Mouse (Mus musculus): ENCODE measurements around the gene Hdac4.

Hdac4 gene

DNA sequence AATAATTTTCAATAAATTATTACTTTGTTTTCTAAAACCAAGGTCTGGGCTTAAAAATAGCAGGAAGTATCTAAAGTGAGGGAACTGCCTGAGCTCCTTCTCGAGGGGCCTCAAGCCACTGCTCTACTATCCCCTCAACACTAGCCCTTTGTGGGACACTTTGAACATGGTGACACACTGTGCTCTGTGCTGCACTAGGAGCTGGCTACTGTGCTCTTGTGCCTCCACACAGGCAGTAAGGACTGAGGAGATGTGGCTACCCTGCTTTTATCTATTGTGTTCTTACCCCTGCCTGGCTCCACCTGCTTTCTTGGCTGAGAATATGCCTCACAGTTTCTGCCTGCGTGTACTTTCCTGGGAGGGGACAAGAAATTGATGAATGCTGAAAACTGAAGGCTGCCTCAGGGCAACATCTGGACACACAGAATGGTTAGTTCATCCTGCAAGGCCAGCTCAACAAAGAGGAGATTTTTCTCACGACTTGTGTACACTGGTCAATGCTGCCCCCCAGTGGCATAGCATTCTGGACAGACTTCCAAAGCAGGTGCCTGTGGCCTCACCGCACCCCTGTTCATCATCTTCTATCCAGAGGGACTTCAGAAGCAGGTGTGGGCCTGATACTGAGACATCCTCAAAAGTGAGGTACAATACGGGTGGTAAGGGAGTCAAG, 226.7 kb downstream of the Hdac4 start:
- DNase-seq (ENCODE audit: low read depth, low spot score): peak; percentile 28

DNA sequence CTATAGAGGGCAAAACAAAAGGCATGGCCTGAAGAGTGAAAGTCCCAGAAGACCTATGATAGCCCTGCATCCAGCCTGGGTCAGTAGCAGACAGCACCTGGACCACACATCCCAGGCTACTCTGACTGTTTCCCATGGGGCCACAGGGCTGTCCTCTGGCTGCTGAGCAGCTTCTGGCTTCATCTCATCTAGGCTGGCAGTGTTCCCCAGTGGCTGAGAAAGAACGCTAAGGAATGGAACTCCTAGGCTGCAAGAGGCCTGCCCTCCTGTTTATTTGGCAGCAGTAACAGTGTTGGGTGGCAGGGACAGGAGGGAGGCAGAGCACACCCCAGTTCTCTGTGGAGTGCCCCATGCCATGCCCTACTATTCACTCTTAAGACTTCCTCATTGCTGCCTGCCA, 228.5 kb downstream of the Hdac4 start:
- DNase-seq (ENCODE audit: low read depth, low spot score): no peak

DNA sequence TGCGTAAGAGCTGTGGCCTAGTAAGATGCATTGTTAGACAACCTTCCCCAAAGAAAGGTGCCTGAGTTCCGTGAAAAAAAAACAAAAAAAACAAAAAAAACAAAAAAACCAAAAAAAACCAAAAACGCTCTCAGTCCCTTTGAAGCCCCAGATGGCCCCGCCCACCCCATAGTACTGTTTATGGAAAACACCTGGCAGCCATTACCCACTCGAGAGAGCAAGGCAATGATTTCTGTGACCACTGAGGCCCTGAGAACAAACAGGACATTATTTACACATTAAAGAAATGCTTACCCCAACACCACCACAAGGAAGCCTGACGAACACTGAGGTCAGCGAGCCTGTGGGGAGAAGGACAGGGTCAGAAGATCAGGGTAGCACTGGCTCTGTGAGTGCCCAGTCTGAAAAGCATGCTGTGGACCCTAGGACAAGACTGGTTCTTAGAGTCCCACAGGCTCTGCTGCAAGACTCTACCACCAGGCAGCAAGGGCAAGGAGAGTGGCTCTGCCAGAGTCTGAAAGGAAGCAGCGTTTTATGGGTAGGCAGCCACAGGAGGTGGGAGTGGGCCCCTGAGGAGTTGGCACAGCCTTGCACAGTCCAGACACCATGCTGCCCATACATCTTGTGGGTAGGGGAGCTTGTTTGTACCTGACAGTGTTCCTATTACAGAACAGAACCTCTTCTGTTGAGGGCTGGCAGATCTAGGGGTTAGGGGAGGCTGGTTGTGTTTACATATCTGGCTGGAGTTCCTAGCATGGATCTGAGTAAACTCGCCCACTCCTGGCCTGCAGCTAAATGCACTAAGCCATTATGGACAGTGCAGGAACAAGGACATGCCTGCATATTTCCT, 230.8 kb downstream of the Hdac4 start:
- DNase-seq (ENCODE audit: low read depth, low spot score): no peak

DNA sequence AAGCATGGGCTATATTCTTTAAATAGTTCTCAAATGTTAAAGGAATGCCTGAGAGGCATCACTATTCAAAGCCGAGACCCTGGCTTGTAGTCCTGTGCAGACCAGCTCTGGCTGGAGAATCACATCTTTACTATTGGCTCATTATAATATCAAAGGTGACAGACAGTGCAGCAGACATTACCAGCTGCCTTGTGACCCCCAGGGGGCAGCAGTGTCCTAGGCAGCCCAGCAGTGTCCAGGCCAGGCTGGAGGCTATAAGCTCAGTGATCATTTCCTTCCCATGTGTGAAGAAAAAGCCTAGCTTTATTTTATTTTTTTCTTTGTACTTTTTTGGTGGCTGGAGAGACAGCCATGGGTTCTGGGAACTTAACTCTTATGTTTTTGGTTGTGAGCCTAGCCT, 233.2 kb downstream of the Hdac4 start:
- DNase-seq (ENCODE audit: low read depth, low spot score): peak; percentile 16

DNA sequence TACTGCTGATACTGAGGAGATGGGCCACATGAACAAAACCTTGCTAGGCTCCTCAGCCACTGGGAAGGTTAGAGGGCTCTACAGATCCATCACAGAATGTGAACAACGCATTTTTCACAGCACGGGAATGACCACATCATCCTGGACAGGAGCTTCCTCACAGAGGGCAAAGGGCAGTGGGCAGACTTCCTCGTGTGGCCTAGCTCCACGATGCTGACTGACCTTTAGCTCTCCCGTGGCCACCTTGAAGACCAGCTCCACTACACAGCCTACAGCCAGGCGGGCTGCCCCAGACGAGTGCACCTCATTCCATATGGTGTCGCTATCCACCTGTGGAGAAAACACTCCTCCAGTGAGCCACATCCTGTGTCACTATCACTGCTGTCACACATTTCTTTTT, 234.3 kb downstream of the Hdac4 start:
- DNase-seq (ENCODE audit: low read depth, low spot score): no peak

DNA sequence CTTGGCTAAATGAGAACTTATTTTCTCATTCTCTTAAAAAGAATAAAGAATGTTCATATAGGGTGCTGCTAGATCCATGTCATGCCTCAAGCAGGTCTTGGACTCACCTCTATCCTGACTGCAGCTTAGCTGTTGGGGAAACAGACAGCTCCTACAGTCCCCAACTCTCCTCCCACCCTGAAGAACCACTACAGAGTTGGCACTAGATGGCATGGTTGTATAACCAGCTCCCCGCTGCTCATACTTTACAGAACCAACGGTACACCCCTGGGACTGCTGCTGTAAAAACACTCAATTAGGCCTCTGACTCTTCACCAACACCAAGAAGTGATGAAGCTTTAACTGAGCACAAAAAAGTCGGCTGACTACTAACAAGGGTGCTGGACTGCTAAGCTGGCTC, 235.6 kb downstream of the Hdac4 start:
- no peak for DNase-seq (ENCODE audit: low read depth, low spot score)

DNA sequence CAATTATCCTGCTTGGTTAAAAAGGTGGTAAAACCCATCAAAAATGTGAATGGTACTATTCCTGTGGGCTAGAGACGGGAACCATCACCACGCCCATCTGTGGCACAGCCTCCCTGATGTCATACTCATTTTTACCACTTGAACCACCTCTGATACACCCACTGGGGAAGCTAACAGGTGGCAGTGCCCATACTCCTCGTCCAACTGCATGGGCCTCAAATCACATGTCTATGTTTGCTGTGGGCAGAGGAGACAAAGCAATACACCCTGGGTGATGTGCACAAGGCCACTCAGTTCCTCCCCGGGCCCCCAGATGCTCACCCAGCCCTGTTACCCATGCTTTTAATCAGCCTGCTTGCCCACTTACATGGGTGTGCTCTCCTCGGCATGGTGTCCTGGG, 236.5 kb downstream of the Hdac4 start:
- no peak for DNase-seq (ENCODE audit: low read depth, low spot score)

DNA sequence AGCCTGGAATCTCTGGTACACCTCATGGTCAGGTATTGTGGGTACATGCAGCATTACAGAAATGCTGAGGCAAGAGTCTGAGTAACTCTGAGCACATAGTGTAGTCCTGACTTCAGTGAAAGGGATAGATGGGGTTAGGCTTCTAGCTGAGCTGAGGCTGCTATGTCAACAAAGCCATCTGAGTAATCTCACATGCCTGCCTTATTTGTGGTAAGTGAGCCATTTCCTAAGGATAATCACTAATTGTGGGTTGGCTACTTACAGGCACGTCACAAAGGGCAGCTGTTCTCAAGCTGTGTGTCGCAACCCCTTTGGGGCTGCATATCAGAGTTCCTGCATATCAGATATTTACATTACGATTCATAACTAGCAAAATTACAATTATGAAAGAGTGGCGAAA, 239.3 kb downstream of the Hdac4 start:
- DNase-seq (ENCODE audit: low read depth, low spot score): no peak

DNA sequence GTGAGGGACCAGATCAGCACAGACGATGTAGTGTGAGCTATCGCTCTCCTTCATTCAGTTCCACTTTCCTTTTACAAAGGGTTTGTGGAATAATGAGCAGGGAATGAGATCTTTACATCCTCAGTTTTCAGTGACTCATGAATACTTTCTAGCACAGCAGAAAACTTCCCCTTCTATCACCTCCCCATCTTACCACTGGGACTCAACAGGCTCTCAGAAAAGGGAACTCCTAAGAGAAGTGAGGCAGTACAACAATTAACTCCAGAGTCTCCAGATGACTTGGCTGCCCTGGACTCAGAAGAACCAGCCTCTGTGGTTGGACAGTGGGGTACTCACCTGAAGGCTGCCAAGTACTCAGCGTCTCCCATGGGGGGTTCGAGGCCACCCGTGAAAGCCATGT, 240.5 kb downstream of the Hdac4 start:
- no peak for DNase-seq (ENCODE audit: low read depth, low spot score)

DNA sequence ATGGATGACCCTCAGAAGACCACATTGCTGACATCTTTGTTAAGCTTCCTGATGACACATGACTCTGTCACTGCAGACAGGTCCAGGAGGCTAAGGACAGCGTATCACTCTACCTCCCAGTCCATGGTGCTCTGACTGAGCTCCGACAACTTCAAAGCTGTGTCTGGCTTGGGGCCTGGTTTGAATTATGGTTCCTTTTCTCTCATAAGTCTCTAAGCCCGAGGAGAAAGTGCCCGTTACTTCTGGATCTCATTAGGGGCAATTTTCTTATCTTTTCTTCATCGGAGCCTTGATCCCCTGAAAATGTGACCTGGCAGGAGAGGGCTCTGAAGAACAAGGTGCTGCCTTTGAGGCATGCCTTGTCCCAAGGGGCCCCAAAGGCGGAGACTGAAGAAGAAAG, 242.6 kb downstream of the Hdac4 start:
- no peak for DNase-seq (ENCODE audit: low read depth, low spot score)

DNA sequence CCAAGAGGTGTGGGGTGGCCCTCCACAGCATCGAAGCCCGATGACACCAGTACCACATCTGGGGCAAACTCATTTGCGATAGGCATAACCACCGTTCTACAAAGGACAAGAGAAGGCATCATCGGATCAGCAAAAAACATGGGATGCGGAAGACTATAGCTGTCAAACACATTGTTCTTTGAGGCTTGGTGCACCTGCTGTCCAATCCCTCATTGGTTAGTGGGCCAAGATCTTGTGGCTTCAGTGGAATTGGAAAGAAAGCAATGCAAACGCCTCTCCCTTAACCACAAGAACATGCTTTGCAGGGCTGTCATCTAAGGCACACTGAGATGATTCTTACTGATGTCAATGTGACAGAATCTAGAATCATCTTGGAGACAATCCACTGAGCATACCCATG, 248.1 kb downstream of the Hdac4 start:
- DNase-seq (ENCODE audit: low read depth, low spot score): no peak

DNA sequence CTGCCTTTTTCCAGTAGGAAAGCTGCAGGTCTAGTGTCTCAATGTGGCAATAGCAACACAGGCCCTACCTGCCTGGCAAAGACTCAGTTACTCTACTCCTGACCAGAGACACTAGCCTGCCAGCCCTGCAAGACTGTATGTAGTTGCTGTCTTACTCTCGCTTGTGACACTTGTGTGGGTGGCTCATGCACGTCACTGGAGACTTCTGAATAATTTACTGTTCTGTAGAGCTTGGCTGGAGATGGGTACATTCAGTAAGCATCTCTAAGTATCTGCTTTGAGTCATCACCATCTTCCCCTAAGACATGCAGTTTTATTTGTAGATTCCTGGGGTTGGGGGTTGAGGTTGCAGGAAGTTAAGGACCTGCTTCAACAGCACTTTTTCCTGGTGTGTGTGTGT, 252.9 kb downstream of the Hdac4 start:
- DNase-seq (ENCODE audit: low read depth, low spot score): no peak

DNA sequence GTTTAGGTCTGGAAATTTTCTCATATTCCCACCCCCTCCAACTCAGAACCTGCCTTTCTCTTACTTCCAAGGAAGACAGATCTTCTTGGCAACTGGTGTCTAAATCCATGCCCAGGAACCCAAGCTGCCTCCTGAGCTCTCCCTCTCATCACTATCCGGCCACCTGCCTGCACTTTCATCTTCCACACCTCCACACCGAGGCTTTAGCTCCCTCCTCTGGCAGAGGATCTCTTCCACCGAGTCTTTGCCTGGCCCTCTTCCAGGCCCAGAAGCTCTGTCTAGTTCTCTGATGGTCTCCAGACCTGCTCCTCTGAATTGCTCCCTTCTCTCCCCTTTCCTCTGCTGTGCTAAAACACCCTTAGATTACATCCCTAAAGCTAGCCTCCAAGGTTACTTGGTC, 253.5 kb downstream of the Hdac4 start:
- DNase-seq (ENCODE audit: low read depth, low spot score): no peak

DNA sequence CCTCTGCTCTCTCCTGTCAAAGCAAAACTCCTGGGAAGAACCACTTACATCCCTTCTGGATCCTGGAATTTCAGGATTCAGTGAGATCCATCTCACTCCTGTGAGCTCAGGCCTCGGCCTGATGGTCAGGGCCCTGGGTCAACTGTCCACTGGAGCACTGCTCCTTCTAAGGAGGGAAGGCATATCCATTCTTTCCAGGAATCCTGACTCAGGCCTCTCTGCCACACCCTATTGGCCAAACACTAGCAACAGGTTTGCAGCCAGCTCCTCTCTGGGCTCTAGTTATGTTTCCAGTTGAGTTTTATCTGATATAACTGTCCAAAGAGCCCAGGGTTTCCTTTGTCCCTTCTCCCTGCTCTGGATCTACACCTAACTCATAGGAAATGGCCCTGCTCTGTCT, 254.4 kb downstream of the Hdac4 start:
- DNase-seq (ENCODE audit: low read depth, low spot score): no peak

DNA sequence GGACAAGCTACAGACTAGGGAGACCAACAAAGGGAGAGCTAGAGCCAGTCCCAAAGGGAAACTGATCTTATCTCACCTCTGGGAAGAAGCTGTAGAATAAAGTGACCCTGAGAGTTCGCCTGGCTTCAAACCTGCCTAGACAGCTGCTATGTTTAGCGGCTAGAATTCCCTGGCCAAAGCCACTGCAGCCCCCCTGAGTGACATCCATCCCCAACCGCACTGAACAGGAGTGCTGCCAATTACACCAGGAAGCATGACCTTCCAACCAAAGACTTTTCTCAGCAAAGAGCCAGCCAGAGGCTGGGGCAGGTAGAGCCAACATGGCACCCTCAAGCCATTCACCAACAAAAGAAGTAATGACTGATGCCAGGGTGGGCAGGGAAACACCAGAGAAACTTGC, 260.3 kb downstream of the Hdac4 start:
- no peak for DNase-seq (ENCODE audit: low read depth, low spot score)

DNA sequence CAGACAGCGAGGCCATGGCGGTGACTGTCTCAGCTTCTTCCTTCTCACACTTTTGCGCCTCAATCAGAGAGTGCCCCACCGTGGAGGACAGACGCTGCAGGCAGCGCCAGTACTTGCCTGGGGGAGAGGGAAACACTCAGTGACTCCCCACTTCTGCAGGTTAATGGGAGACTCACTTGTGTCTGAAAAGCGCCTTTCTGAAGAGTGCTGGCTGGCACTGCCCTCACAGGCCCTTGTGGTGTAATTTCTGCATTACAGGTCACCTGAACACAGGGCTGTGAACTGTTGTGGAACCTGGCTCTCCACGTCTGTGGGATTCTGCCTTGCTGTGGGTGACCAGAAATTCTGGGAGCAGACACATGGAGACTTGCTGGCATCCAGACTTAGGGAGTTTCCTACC, 261.8 kb downstream of the Hdac4 start:
- no peak for DNase-seq (ENCODE audit: low read depth, low spot score)

DNA sequence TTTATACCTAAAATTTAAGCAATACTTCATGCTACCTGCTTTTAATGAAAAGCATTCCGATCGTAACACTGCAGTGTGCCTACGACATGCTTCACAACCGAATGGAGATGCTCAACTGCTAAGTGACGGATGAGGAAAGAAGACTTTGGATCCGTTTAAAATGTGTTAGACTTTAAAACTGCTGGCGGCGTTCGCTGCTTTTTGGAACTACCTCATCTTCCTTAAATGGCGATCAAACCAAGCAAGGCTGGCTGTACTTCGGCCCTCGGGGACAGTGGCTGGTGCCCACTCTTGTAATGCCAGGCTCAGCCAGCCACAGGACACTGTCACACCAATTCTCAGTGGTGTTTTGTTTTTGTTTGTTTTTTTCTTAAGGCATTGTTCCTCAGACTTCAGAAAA, 263.3 kb downstream of the Hdac4 start:
- DNase-seq (ENCODE audit: low read depth, low spot score): no peak

DNA sequence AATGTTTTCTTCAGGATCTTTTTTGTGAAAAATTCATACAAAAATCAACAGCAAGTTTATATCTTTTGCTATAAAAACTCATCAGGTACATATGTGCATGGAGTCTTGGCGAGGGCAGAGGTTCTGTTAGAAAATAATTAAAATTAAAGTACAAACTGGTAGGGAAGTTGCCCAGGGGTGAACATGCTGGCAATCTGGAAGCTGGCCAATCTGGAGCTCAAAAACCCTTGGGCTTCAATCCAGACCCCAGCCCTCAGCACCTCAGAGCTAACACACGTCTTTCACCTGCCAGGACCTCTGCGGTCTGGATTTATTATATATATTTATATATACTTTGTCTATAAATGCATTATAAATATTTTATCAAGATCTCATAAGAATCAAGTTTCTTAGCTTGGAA, 263.7 kb downstream of the Hdac4 start:
- DNase-seq (ENCODE audit: low read depth, low spot score): no peak

DNA sequence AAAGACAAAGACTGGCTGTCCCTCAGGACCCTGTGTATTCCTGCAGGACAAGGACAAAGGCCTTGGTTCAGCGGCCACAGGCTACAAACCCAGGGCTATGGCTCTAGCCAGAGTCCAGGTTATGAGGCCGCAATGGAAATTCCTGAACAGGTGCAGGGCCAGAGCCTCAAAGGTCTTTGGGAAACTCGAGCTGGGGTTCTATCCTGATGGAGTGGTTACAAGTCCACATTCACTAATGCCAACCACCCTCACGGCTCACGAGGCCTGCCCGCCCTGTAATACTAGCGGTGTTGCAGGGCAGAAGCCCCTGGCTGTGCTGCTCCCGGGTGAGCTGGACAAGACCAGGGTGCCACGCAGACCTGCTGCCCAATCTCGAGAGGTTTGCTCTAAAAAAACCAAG, 264.3 kb downstream of the Hdac4 start:
- DNase-seq (ENCODE audit: low read depth, low spot score): no peak

DNA sequence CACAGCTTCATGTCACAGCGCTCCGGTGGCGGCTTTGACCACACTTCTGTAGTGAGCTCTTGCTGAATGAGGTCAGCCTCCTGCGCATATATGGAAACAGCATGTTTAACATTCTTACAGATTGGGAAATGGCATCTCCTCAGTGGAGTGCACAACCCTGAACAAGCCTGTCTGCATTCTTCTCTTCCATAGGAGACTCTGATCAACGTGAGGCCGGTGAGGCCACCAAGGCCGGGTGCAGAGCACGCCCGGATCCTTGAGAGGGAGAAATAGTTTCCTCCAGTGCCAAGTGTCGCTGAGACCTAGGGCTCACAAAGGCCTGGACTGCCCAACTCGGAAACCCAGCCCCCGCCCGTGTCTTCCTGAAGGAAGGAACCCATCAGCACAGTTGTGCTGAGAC, 266.4 kb downstream of the Hdac4 start:
- no peak for DNase-seq (ENCODE audit: low read depth, low spot score)

DNA sequence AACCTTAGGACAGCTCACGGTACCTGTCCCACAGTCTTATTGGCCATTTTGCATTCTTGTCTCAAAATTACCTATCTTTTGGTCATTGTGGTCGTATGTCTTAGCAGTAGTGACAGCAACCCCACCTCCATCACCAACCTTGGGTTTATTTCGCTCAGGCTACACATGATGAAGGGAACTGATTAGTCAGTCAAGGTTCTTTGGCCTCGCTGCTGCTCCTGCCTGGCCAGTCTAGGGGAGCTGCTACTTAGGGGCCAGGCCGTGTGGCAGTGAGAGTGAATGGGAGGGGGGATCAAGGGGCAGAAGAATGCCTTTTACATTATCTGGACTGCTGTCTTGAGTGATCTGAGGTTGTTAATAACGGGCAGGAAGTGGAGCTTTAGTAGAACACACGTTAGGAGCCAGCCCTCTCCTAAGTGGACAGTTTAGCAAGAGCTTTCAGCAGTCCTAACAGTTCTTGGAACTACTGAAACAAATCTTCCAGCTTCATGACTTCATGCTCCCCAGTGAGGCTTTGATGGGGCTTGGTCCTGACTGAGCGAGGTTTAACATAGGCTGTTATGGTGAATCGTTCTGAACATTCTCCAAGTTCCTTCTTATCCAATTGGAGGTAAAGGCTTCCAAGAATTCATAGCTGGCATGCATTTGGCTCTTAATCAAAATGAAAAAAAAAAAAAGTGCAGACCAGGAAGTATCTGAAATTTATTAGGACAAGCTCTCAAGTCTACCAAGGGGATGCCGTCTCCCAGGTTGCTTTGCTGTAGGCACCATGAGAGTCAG, 267.8 kb downstream of the Hdac4 start:
- no peak for DNase-seq (ENCODE audit: low read depth, low spot score)

DNA sequence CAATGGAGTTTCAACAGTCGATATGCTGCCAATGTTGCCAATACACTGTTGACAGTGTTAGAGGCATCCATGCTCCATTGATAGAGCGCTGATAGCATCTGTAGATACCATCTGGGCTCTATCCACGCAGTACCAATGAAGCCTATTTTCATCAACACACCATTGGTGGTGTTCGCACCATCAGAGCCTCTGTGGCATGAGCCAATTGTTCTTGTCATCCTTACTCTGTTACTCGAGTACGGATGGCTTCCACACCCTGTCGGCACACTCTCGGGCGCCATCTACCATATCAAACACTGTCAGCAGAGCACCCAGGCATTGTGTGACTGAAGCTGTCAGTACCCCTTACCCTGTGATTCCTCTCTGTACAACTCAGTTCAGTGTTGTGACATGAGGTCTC, 271.9 kb downstream of the Hdac4 start:
- DNase-seq (ENCODE audit: low read depth, low spot score): no peak

Measured in brain, embryonic 18.5 days (tissue).